Mouse (Mus musculus) right cerebral cortex, postnatal 14 days (tissue): ENCODE results near the gene Pitx3.
A peak's percentile ranks its signal among the peaks of the same experiment; 100 is the strongest.
"Not testable (repeated sequence)": the region's sequence is repeated elsewhere in the genome, so short reads cannot be mapped to it uniquely, and the experiment has no call there.

Source experiments
- DNase-seq: peaks from one replicate; pipeline ENCODE4 v3.0.0; 2022

Gene Pitx3

GRCm38 (mm10) chr19:46131694-46132525 is 16.2 kb downstream of the Pitx3 start, which contains the start of gene Elovl3:
Gene Elovl3, plus strand, starts transcription at chr19:46131897.
- DNase-seq, result peak; percentile 16

- DNase-seq, result no peak
Measured at GRCm38 (mm10) chr19:46131283-46131682, 16.8 kb downstream of the Pitx3 start.

- DNase-seq, result not testable (repeated sequence)
Measured at GRCm38 (mm10) chr19:46129737-46130136, 18.4 kb downstream of the Pitx3 start.

- no peak for DNase-seq
Measured at GRCm38 (mm10) chr19:46126301-46126700, 21.8 kb downstream of the Pitx3 start.

GRCm38 (mm10) chr19:46124651-46125050 is 23.5 kb downstream of the Pitx3 start:
- DNase-seq, result no peak

- no peak for DNase-seq
Measured at GRCm38 (mm10) chr19:46123876-46124275, 24.2 kb downstream of the Pitx3 start.

- DNase-seq, result no peak
Measured at GRCm38 (mm10) chr19:46120872-46121271, 27.3 kb downstream of the Pitx3 start.

GRCm38 (mm10) chr19:46119458-46119857 is 28.7 kb downstream of the Pitx3 start:
- DNase-seq, result no peak

GRCm38 (mm10) chr19:46114617-46115016 is 33.5 kb downstream of the Pitx3 start:
- DNase-seq, result no peak

- no peak for DNase-seq
Measured at GRCm38 (mm10) chr19:46110781-46111180, 37.3 kb downstream of the Pitx3 start.

- DNase-seq, result no peak
Measured at GRCm38 (mm10) chr19:46110214-46110613, 37.9 kb downstream of the Pitx3 start.

GRCm38 (mm10) chr19:46104187-46104557 is 44.0 kb downstream of the Pitx3 start:
- DNase-seq, result no peak

GRCm38 (mm10) chr19:46103437-46104186 is 44.5 kb downstream of the Pitx3 start:
- DNase-seq, result no peak

- DNase-seq, result no peak
Measured at GRCm38 (mm10) chr19:46099561-46099960, 48.6 kb downstream of the Pitx3 start.

GRCm38 (mm10) chr19:46096396-46096795 is 51.7 kb downstream of the Pitx3 start:
- DNase-seq, result no peak

GRCm38 (mm10) chr19:46095291-46095690 is 52.8 kb downstream of the Pitx3 start:
- no peak for DNase-seq

GRCm38 (mm10) chr19:46094144-46094543 is 54.0 kb downstream of the Pitx3 start:
- DNase-seq, result no peak

- DNase-seq, result no peak
Measured at GRCm38 (mm10) chr19:46091641-46092040, 56.5 kb downstream of the Pitx3 start.

- DNase-seq, result no peak
Measured at GRCm38 (mm10) chr19:46087871-46088270, 60.3 kb downstream of the Pitx3 start.

GRCm38 (mm10) chr19:46086337-46086736 is 61.8 kb downstream of the Pitx3 start:
- DNase-seq, result peak; percentile 63
